Mouse (Mus musculus) c-Kit-positive CD71-positive TER-119-negative erythroid progenitor cells, embryonic 14.5 days (primary cell): ENCODE results near the gene Cep128.
"Not testable (repeated sequence)": the region's sequence is repeated elsewhere in the genome, so short reads cannot be mapped to it uniquely, and the experiment has no call there.

Experiments used
- DNase-seq: peaks from one replicate; pipeline ENCODE4 v3.0.0-alpha.2; 2013; ENCODE audit warnings: low read depth

Gene Cep128

DNA sequence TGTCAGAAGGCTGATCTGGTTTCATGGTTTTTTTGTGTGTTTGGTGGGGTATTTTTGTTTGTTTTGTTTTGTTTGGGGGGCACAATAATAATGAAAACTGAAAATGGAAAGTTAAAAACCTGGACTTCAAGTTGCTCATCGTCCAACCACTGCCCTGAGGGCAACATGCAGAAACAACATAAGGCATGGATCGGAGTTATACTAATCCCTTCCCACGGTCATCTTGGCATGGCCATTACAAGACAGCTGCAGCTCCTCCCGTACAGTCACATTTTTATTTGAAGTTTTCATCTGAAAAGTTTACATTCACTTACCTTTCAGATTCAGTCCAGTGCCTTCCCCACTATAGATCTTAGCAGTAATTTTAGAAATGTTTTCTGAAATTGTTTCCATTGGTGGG lies 321.5 kb downstream of the Cep128 start:
- DNase-seq = no peak

DNA sequence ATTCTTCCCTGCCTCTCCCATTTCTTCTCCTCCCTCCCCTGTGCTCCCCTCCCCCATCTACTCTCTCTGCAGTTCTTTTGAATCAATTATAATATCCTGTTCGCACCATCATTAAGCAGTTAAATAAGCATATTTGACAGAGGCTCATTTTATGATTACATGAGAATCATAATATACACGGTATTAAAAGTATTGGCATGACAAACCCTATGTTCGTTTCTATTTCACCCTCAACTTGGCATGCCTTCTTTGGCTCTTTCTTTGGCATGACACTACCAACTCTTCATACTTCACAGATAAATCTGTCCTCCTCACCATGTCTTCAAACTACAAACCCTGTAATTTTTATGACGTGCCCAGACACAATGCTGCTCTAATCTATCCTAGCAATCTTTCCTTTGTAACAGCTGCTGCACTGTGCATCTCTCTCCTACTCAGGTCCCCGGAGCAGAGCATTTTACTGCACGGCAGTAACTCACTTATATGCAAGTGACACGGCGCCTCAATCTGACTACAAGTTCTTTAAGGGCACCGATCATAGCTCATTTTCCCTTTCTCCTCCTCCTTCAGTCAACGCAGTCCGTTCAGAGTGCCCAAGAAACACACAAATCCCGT lies 324.4 kb downstream of the Cep128 start:
- no peak for DNase-seq

DNA sequence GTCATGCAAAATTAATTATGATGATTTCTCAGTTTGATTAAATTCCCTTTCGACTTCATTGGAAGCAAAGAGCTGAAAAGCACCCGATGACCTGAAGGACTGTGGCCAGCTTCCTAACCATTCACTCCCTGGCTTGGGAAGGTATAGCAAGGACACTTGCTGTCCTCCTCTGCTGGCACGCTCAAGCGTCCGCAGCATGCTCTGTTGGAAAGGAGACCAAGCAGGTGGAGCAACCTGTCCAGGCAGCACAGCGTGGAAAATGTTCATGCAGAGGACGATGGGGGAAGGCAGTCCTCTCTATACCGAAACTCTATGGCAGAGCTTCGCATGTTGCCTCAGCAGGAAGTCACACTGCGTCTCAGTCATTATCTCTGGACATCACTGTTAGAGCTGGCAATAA lies 327.3 kb downstream of the Cep128 start:
- no peak for DNase-seq

DNA sequence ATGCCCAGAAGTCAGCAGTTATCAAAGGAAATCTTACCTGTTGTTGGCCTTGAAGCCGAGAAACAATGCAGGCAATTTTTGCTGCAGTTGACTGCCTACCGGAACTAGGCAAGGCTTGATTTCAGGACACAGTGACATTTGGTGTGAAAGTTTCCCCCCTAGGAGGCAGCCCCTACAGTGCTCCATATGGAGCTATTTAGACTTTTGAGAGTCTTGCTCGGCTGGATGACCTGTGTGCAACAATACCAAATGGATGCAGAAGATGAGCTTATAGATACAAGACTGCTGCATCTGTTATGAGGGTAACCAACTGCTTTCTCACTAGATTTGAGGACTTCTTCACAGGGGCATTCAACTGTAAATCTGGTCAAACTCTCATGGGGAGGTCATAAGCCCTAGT lies 331.9 kb downstream of the Cep128 start:
- DNase-seq = no peak

DNA sequence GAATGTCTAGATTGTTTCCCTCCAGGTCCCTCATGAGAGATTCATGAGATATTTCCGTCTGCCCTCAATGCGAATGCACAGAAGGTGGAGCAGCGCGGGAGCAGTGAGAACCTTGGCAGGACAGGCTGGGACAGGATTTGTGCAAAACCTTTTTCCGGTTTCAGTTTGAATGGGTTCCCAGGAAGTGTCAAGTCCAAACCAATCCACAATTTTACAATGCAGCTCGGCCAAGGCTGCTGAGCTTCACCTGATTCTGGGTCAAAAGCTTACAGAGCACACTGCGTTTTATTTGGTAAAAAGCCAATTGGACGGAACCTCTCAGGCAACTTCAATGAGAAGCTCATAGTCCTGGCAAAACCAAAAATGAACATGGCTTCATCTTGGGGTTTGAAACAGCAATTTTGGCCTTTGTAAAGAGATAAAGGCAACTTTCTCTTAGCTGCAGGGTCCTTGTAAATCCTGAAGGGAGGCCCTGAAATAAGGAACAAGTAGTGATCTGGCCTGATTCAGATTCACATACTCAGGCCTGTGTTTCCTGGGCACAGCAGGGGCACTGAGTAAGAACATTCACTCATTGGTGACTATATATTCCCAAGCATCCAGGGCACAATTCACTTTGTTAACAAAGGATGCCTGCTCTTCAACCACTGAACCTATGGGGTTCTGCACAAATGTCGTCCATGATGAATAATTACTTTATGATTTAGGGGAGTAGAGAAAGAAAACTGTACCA lies 333.4 kb downstream of the Cep128 start:
- no peak for DNase-seq

DNA sequence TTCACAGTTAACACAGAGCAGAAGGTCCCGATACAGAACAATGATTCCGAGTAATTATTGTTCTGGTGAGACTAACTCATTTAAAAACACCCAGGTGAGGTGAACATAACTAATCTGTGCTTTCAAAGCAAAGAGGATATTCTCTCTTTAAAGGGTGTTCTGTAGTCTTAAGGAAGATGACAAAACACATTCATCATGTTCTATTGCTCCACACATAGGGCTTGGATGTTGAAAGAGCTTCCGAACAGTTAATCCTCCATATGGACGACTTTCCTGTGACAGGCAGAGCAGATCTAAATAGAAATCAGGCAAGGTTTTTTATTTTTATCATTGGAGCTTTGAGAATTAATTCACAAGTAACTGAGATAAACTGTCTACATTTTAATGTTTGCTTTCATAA lies 342.8 kb downstream of the Cep128 start:
- DNase-seq = no peak

DNA sequence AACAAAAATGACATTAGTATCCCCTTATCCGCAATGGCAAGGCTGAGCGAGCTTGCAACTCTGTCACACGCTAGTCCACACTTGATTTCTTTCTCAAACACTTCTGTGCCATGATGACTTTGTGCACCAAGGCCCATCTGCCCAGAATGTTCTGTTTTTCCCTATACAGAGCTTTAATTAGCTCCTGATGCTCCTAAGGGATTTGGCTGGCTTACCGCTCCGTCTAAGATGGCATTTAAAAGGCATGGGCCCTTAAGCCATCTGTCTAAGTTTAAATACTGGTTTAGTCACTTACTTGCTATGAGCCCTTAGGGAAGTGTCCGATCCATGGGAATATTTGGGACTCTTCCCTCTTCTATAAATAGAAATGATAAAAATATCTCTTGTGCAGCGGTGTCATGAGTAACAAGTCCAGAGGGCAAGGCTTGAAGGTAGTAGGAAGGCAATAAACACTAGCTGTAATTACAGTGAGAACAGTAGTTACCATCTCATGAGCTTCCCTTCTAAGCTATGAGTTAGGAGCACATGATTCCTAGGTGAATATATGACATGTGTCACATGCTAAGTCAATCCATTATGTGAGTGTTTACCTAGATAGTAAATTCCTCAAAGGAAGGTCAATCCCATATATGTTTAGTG lies 343.8 kb downstream of the Cep128 start:
- no peak for DNase-seq

DNA sequence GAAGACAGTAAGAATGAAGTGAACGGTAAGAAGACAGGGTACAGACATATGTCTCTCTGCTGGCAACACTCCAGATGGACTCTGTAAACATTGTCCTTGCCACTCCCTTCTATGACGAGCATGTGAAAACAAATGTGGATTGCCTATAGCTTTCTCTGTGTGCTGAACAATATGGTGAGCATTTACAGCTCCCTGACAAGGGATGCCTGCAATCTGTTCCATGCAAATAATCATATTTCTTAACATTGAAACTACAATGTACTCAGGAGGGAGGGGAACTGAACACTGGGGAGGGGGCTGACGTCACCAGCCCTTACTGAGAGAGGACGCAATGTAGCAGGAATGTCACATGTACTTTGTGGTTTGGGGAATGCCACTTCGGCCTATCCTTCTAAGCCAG lies 355.1 kb downstream of the Cep128 start:
- no peak for DNase-seq

DNA sequence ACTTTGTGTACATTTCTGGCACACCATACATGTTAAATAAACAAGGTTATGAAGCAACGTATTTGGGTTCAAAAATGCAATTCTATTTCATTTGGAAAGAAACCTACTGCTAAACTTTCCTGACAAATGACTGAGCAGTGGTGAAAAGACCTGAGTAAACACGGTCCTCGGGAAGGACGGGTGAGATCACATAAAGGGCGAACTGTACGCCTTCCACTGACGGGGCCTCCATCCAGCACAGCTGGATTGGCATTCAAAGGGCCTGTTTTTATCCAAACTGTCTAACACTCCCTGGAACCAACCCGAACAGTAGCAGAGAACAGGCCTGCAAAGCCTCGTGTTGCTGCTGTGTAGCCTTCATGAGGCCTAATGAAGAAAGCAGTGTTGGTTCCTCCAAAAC lies 356.5 kb downstream of the Cep128 start:
- DNase-seq = no peak

DNA sequence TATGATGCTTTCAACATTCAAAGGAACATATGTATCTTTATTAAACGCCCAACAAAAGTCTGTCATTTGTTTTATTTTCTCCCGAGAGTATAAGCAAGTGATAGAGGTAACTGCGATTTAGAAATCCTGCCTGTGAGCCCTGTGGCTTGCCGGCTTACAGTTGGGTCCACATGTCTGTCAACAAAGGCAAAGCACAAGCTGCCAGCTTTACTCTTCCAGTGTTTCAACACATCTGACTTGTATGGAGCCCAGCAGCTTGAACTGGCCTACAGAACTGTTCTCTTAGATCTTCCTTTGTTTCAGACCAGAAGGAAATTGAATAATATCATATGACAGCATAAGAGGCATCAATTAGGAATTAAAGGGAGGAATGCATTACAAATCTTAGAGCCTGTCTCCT lies 357.1 kb downstream of the Cep128 start:
- DNase-seq = no peak

DNA sequence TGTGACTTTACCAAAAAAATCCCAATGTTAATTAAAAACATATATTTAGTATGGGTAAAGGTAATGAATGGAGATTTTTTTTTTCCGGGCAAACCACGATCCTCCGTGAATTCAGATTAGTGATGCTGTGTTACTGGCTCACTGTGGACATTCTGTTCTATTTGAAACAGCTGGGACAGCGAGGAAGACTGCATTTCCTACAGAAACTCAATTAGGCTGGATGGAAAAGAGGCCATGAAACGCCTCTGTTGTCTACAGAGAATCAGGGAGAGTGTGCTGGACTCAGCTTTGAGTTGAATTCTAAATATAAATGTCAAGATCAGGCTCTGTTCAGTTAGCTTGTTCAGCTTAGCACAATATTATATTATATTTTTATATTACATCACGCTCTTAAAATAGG lies 369.1 kb downstream of the Cep128 start:
- no peak for DNase-seq

DNA sequence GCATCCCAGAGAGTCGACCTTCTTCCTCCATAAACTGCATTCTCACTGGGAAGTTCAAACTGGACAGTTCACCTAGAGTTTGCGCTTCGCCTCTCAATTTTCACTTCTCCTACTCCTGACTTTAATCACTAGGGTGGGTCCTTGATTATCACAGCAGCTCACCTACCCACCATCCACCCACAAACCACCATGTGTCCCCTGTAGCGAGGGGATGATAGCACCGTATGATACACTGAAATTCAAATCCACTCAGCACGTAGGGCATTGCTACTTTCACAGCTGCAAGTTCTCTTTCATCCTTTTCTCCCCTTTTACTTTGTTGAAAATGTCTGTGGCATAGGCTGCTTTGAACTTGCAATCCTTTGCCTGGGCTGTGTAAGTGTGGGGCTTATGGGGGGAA lies 371.2 kb downstream of the Cep128 start:
- no peak for DNase-seq

DNA sequence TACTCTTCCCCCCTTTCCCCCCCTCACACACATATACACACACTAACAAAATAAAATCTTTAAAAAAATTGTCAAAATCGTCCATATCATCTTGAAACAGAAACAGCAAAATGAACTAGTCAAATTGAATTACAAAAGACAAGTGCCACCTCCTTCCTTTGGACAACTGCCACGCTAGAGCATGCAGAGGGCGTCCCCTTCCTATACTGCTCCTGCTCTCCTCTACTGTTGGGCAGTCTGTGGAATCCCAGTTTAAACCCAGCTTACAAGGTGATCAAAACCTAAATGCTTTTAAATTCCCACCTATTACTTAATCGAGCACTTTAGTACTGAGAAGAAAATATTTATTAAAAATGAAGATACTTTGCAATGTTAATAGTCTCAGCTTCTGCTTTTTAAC lies 372.0 kb downstream of the Cep128 start:
- no peak for DNase-seq

DNA sequence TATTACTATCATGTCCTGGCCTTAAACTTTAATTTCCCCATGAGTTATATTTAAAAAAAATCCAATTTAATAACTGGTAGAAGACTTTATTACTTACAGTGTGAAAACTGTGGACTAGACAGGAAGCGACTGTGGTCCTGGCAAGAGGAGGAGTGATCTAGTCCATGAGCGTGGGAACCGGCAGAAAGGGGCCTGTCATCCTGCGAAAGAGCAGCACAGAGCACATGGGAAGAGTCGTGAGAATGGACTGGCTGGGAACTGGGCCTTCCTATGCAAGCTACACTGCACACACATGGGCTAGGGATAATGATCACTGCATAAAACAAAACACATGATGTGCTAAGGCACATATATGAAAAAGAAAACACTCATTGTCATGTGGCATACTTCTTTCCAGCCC lies 375.5 kb downstream of the Cep128 start:
- no peak for DNase-seq

DNA sequence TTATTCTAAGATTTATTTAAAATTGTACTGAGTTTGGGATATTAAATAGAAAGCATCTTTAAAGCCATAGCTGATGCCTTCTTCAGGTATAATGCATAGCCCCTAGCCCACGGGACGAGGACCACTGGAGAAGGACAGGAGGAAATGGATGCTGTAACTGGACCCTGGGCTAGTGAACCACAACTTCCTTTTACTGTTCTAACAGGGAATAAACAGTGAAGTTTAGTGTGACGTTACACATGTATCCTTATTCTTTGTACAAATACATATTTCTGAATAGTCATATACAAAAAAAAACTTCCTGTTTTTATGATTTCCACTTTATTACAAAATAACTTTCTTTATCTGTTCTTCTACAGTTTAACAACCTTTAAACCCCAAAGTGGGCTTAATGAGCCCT lies 376.0 kb downstream of the Cep128 start:
- DNase-seq = no peak

DNA sequence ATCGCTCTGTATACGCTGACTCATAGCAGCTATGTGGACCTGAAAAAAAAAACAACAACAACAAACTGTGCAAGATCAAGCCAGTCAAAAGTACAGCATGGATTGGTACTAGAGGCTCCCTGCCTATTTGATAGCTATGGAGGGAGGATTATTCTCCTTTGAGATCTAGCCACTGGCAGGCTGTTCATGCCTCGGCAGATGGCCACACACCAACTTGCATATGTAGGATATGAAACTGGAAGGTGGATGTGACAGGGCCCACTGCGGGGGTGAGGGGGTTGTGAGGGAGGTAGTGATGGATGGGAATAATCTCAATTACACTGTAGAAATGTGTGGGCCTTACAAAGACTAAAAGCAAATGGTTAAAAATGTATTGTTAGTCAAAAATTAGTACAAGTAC lies 386.7 kb downstream of the Cep128 start:
- DNase-seq = no peak

DNA sequence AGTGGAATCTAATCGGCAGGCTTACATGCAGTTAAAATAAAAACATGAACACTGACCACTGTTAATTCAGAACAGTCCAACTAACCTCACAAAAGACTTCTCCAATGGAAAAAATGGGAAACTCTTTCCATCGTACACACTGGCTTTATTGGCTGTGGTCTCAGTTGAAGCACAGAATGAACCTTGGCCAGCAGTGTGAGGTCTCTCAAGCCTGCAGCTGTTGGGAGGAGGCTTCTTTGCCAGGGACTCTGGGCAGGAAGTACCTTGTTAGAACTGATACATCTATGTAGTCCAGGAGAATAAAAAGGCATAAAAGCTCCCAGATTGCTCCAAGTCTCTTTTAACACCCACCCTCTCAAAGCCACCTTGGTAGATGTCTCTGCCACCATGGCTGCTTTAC lies 390.9 kb downstream of the Cep128 start:
- no peak for DNase-seq

DNA sequence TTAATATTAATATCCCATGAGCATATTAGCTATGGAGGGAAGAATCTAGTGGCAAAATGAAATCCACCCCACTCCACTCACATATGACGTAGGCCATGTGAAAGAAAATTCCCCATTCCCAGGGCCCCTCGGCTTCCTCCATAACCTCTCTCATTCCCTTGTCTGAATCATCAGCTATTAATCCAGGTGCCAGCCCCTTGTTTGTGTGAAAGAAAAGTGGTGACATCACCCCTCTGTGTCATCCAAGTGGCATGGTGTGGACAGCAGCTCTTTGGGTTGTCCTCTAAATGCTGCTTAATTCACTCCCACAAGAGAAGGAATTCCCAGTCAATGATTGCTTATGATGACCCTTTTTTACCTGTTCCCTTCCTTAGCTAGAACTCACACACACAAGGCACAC lies 396.4 kb downstream of the Cep128 start:
- DNase-seq = no peak

DNA sequence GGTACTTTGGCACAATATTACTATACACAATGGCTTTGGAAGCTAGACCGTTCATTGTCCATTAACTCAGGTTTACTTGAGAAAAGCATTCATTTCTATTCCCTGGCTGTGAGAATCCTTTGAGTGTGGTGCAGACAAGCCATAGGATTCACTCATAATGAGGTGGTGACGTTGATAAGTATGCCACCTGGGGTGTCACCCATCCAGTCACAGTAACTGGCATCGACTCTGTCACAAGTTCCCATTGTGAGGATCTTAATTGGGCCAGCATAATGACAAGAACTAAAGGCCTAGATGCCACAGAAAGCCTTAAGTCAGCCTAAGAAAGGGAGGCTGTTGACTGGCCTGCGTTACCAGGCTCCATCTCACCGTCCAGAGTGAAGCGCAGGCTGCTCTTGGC lies 396.9 kb downstream of the Cep128 start:
- no peak for DNase-seq

DNA sequence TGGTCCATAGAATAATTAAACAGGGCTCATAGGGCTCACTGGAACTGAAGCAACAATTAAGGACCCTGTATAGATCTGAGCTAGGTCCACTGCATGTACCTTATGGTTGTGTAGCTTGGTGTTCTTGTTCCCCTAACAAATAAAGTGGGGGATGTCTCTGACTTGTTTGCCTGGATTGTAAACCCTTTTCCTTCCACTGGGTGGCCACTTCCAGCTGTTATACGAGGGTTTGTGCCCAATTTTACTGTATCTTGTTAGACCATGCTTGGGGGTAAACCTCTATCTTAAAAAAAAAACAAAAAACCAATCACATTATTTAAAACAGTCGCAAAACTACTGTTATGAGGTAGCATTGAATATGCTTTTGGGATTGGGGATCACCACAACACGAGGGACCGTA lies 402.2 kb downstream of the Cep128 start:
- no peak for DNase-seq

DNA sequence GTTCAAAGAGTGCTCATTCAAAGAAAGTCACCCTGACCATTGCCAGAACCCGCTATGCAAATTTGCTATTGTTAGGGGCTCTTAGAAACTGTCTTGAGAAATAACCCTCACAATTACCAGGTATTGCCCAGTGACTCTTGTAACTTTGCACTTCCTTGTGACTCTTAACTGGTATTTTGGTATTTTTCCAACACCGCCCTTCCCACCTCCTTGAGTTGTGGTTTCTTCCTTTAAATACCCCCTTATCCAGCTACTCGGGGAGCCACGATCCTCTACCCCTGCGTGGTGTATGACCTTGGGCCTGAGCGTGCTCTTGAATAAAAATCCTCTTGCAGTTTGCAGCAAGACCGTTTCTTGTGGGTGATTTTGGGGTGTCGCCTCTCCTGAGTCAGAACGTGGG lies 407.8 kb downstream of the Cep128 start:
- DNase-seq = not testable (repeated sequence)

DNA sequence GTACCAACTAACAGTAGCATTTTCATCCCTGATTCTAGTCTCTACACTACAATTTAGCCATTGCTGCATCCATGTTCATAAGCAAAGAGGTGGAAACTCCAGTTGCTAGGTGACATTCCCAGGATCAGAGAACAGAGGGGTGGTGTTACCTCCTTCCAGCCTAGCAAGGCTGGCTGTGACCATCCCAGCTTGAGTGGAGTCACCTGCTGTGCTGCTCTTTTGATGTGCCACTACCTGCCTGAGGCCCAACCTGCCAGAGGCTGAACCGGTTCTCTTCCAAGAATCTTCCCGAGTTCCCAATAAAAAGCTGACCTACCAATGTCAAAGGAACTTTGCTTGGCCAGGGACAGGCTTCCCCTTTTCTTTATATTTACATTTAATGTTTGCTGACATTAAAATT lies 408.8 kb downstream of the Cep128 start:
- no peak for DNase-seq

DNA sequence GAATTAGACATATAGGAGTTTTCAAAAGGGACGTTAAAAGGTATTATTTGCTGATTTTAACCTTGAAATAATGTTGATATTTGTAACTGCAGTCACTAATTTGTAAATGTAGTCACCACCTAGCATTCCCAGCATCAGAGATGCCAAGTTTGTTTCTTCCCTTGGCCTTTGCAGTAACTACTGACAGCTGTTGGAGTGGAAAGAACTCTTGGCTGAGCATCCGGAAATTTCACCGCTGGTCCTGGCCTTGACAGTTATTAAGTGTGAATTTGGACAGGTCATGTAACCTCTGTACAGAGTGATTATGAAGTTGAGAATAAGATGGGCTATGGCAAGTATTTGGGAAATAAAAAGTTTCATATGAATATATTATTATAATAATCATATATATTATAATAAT lies 413.1 kb downstream of the Cep128 start:
- no peak for DNase-seq
